Mouse (Mus musculus) cerebellum, adult 2 months (tissue): Measurements from ENCODE around the gene Rmnd1. TPM values are rescaled to one million over a fixed set of nuclear protein-coding genes. Genes with fewer than 3 reads are reported as not detected.
A peak's percentile ranks its signal among the peaks of the same experiment; 100 is the strongest.

Experiments used
- DNase-seq, 2 experiments: peaks; one replicate each; pipeline ENCODE4 v3.0.0; 2021
- H3K27ac ChIP-seq: fragments of 200-500 bp; 2 replicates; pipeline ENCODE4 v1.5.1; 2012; ENCODE audit warnings: low read length, control low read depth, inconsistent platforms; ENCODE audit not compliant: insufficient read depth
- H3K27me3 ChIP-seq: fragments of 200-500 bp; 2 replicates; pipeline ENCODE4 v1.6.1; 2012; ENCODE audit warnings: inconsistent platforms, mild to moderate bottlenecking, low read length, moderate library complexity; ENCODE audit not compliant: control insufficient read depth, insufficient read depth
- H3K4me1 ChIP-seq: fragments of 200-500 bp; 2 replicates; pipeline ENCODE4 v1.6.1; 2011; ENCODE audit warnings: low read length; ENCODE audit not compliant: control insufficient read depth, insufficient read depth
- H3K4me3 ChIP-seq: fragments of 200-500 bp; replicated peaks from 2 replicates; pipeline ENCODE3; 2011; ENCODE audit warnings: mild to moderate bottlenecking, low read depth, low read length, control low read depth; ENCODE audit not compliant: insufficient read depth
- CTCF ChIP-seq: fragments of 200-500 bp; IDR thresholded peaks from 2 replicates; pipeline ENCODE4 v1.5.1; 2011; ENCODE audit warnings: low read depth, mild to moderate bottlenecking, control low read depth, low read length, moderate library complexity, borderline replicate concordance; ENCODE audit not compliant: insufficient read depth
- POLR2A ChIP-seq: fragments of 200-500 bp; IDR thresholded peaks from 2 replicates; pipeline ENCODE4 v1.6.1; 2011; ENCODE audit warnings: low read length, control low read depth, borderline replicate concordance; ENCODE audit not compliant: insufficient read depth
- WGBS: fragments of 180-500 bp; shearing (Covaris S2); methylation state at CpG from one replicate; pipeline ENCODE4 v1.1.7; 2018; 5-methylcytosine and 5-hydroxymethylcytosine counted together
- polyA plus RNA-seq: library from polyadenylated mRNA; depleted of rRNA; stranded (reverse); fragments of >200 nt; gene quantifications from 2 replicates; pipeline ENCODE4 v1.2.3, GENCODE M21; 2012

Rmnd1 gene
- polyA plus RNA-seq, 1 experiment = 92.8 TPM

DNA sequence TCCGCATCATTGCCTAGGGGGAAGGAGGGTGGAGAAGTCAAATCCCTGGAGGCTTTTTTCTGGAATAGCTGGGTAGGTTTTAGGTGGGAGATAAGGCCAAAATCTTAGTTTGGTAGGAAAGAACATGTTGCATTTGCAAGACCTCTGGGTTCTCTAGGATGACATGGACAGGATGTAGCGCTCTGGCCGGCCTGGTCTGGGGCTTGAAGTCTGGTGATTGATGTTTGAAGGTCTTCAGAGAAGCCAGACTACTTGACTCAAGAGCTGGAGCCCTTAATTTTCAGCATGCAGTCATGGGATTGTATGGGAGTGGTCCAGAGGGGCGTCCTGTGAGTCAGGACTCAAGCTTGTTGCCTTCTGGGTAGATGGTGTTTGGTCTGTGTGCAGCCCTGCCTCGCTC lies 51.4 kb downstream of the Rmnd1 start:
- WGBS = 93% methylated on average over 5 of the region's 5 CpGs
- no peaks in the 10 kb centered on the region for H3K4me1 ChIP-seq
- no peak for TF ChIP-seq CTCF
- TF ChIP-seq POLR2A = no peak
- no peak overlapping the region for H3K27ac ChIP-seq
- no peak for DNase-seq
- H3K4me3 ChIP-seq = no peak overlapping the region
- H3K27me3 ChIP-seq = no peaks in the 10 kb centered on the region

DNA sequence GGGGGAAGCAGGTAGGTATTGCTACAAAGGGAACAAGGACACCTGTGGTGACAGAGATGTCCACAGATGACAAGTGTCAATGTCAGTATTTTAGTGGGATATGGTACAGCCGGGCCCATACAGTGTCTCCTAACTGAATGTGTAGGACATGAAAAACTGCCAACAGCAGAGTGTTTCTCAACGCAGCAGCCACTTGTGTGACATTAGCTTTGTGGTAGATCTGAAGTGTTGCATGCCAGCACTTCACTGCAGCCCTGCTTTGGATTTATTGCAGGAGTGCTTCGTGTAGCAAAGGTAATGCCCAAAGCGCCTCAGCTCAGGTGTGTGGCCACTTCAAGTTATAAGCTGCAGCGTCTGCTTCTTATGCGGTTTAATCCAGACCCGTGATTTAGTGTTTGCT lies 55.3 kb downstream of the Rmnd1 start:
- H3K27me3 ChIP-seq = no peaks in the 10 kb centered on the region
- H3K4me1 ChIP-seq = no peaks in the 10 kb centered on the region
- H3K27ac ChIP-seq = no peak overlapping the region
- TF ChIP-seq POLR2A (no peak), CTCF (no peak)
- DNase-seq = no peak
- no peak overlapping the region for H3K4me3 ChIP-seq
- WGBS = 84% methylated on average over 7 of the region's 7 CpGs

DNA sequence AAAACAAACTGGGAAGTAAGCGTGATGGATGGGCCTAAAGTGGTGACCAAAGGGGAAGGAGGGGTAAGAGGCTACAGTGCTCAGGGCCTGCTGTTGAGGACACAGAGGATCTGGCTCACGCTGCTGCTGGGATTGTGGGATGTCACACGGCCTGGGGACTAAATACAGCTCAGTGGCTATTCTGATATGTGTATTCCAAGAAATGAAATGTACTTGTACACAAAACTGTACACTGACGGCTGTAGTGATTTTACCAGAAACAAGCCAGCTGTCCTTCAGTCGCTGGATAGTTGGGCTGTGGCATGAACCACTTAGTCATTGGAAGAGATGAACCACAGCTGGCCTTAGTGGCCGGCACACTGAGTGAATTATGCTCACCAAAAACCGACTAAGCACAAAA lies 55.7 kb downstream of the Rmnd1 start:
- TF ChIP-seq POLR2A (no peak), CTCF (no peak)
- 72% methylated on average over 7 of the region's 7 CpGs for WGBS
- H3K27me3 ChIP-seq = no peaks in the 10 kb centered on the region

DNA sequence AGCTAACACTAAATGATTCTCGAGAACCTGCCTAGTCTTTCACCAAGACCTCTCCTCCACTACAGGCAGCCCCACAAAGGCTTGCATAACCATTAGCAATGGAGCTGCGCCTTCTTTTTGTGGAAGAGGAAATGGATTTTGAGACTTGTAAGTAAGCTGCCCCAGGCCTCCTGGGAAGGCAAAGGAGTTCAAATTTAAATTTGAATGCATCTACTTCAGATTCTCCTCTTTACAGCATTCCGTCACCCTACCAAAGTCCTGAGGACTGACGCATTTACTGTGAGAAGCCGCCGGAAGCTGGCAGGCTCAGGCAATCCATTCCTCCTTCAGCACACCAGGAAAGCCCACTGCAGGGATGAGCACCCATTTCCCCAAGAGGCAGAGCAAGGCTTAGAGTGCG lies 56.9 kb downstream of the Rmnd1 start:
- no peak for TF ChIP-seq POLR2A
- TF ChIP-seq CTCF = no peak
- no peaks in the 10 kb centered on the region for H3K4me1 ChIP-seq
- WGBS = 66% methylated on average over 7 of the region's 7 CpGs

More for the DNA sequence above, 55.7 kb downstream of the Rmnd1 start:
- DNase-seq = no peak
- Histone ChIP-seq H3K4me1 (no peaks in the 10 kb centered on the region), H3K27ac (no peak overlapping the region), H3K4me3 (no peak overlapping the region)

DNA sequence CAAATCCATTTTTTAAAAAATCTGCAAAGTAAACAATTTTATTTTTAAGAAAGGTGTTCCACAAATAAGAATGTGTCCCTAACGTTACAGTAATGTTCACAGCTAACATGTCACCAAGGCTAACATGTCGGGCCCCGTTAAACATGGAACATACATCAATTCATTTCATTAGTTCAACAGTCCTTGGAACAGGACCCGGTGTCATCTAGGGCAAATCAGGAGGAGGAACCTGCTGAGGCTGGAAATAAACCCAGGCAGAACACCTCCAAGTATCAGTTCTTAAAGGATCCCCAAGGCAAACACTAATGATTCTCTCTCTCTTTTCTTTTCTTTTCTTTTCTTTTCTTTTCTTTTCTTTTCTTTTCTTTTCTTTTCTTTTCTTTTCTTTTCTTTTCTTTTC lies 57.5 kb downstream of the Rmnd1 start:
- no peak overlapping the region for H3K27ac ChIP-seq
- H3K4me3 ChIP-seq = no peak overlapping the region
- no peak for DNase-seq
- no peak for TF ChIP-seq POLR2A
- TF ChIP-seq CTCF = no peak
- no peaks in the 10 kb centered on the region for H3K27me3 ChIP-seq
- no peaks in the 10 kb centered on the region for H3K4me1 ChIP-seq
- 79% methylated on average over 4 of the region's 4 CpGs for WGBS

More for the DNA sequence above, 56.9 kb downstream of the Rmnd1 start:
- no peak for DNase-seq
- Histone ChIP-seq H3K4me3 (no peak overlapping the region), H3K27me3 (no peaks in the 10 kb centered on the region), H3K27ac (no peak overlapping the region)

DNA sequence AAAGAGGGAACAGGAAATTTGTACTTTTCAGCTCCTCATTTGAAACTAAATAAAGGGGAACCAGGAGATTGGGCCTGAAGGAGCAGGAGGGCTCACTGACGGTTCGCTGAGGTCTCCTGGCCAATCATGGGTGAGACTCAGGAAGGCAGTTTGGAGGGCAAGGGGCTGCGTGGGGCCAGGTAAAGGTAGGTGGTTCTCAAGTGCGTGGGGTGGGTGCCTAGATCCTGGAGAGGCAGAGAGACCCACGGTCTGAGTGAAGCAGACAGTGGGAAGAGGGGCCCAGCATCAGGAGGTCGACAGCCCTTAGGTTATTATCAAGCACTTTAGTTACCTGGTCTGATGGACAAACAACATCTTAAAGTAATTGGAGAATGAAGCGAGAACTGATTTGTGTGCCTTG lies 57.9 kb downstream of the Rmnd1 start:
- no peak for TF ChIP-seq POLR2A
- TF ChIP-seq CTCF = no peak
- Histone ChIP-seq H3K27ac (no peak overlapping the region), H3K27me3 (no peaks in the 10 kb centered on the region), H3K4me1 (no peaks in the 10 kb centered on the region), H3K4me3 (no peak overlapping the region)
- 93% methylated on average over 7 of the region's 7 CpGs for WGBS
- no peak for DNase-seq

DNA sequence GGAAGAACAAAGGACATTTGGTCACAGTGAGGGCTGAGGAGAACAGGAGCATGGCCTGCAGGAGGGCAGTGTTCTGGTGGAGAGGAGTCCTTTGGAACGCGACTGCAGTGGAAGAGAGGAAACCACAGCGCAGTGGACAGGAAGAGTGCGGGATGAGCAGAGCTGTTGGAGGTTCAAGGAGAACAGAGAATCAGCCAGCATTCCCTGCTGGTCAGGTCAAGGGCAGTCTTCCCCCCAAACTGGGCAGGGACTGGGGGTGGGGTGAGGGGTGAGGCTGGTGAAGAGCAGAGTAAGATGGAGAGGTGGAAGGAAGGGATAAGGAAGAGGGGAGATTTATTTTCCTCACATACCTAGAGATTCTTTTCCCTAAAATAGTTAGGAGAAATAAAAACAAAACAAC lies 58.6 kb downstream of the Rmnd1 start:
- no peaks in the 10 kb centered on the region for H3K27me3 ChIP-seq
- DNase-seq = no peak
- TF ChIP-seq POLR2A (no peak), CTCF (no peak)
- no peaks in the 10 kb centered on the region for H3K4me1 ChIP-seq
- no peak overlapping the region for H3K4me3 ChIP-seq
- WGBS = 56% methylated on average over 4 of the region's 4 CpGs
- H3K27ac ChIP-seq = no peak overlapping the region

DNA sequence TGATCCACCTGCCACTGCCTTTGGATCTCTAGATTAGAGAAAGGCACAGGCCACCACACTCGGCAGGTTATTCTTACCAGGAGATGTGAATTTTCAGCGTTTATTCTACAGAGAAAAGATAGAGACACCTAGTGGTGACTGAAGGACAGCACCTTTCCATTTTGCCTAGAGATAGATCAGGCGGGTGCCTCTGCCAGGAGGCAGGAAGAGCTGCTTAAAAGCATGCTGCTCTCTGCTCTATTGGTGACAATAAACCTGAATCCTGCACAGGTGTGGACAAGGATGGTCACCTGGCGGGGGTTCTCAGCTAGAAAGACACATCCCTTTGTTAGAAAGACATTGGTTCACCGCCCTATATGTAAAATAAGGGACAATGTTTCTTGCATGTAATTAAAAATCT lies 60.2 kb downstream of the Rmnd1 start:
- H3K27me3 ChIP-seq = no peaks in the 10 kb centered on the region
- no peak for TF ChIP-seq POLR2A
- peak; percentile 53; the same call in 1 of the 2 replicates for TF ChIP-seq CTCF
- DNase-seq = peak; percentile 51 to 66
- WGBS = 35% methylated on average over 5 of the region's 5 CpGs
- H3K4me3 ChIP-seq = no peak overlapping the region
- H3K4me1 ChIP-seq = no peaks in the 10 kb centered on the region
- H3K27ac ChIP-seq = no peak overlapping the region

DNA sequence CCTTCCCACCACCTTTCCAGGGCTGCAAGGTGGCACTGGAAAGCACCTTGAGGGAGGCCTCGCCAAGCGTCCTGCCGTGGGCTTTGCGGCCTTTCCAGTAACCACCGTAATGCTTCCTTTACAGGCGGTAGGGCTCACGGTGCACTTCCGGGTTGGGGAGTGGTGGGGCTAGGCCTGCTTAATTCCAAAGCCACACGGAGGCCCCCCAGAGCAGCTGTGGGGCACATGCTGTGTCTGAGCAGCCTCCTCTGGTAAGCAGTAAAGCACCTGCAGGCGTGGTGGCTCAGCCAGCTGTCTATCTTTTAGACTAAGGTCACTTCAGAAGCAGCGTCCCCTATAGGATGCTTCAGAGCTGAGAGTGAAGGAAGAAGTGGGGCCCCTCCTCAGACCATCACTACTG lies 62.1 kb downstream of the Rmnd1 start:
- no peaks in the 10 kb centered on the region for H3K27me3 ChIP-seq
- no peak for DNase-seq
- WGBS = 81% methylated on average over 11 of the region's 11 CpGs
- no peaks in the 10 kb centered on the region for H3K4me1 ChIP-seq
- TF ChIP-seq POLR2A (no peak), CTCF (no peak)
- no peak overlapping the region for H3K27ac ChIP-seq
- no peak overlapping the region for H3K4me3 ChIP-seq
